Mouse (Mus musculus) right cerebral cortex, postnatal 14 days (tissue): ENCODE results near the gene Cyfip1.
"Not testable (repeated sequence)": the region's sequence is repeated elsewhere in the genome, so short reads cannot be mapped to it uniquely, and the experiment has no call there.

Experiments
- DNase-seq: peaks from one replicate; pipeline ENCODE4 v3.0.0; 2022

Cyfip1 gene

GRCm38 (mm10) chr7:55865750-55866416 lies 24.3 kb downstream of the Cyfip1 start:
- DNase-seq, result no peak

GRCm38 (mm10) chr7:55868247-55868646 lies 26.7 kb downstream of the Cyfip1 start:
- no peak for DNase-seq

GRCm38 (mm10) chr7:55869220-55869619 lies 27.7 kb downstream of the Cyfip1 start:
- no peak for DNase-seq

- no peak for DNase-seq
Observed at GRCm38 (mm10) chr7:55870340-55871020, 28.9 kb downstream of the Cyfip1 start.

GRCm38 (mm10) chr7:55871476-55871875 lies 29.9 kb downstream of the Cyfip1 start:
- no peak for DNase-seq

- DNase-seq, result no peak
Observed at GRCm38 (mm10) chr7:55874703-55875102, 33.2 kb downstream of the Cyfip1 start.

- no peak for DNase-seq
Observed at GRCm38 (mm10) chr7:55877721-55878120, 36.2 kb downstream of the Cyfip1 start.

GRCm38 (mm10) chr7:55880882-55881281 lies 39.3 kb downstream of the Cyfip1 start:
- DNase-seq, result no peak

GRCm38 (mm10) chr7:55888603-55889002 lies 47.1 kb downstream of the Cyfip1 start:
- no peak for DNase-seq

- no peak for DNase-seq
Observed at GRCm38 (mm10) chr7:55889996-55890395, 48.5 kb downstream of the Cyfip1 start.

- DNase-seq, result no peak
Observed at GRCm38 (mm10) chr7:55890731-55891130, 49.2 kb downstream of the Cyfip1 start.

GRCm38 (mm10) chr7:55891797-55892196 lies 50.3 kb downstream of the Cyfip1 start:
- DNase-seq, result no peak

GRCm38 (mm10) chr7:55903766-55904165 lies 62.2 kb downstream of the Cyfip1 start:
- DNase-seq, result no peak

- DNase-seq, result no peak
Observed at GRCm38 (mm10) chr7:55905449-55905848, 63.9 kb downstream of the Cyfip1 start.

- DNase-seq, result no peak
Observed at GRCm38 (mm10) chr7:55909519-55909918, 68.0 kb downstream of the Cyfip1 start.

- no peak for DNase-seq
Observed at GRCm38 (mm10) chr7:55910356-55910755, 68.8 kb downstream of the Cyfip1 start.

GRCm38 (mm10) chr7:55911371-55911770 lies 69.8 kb downstream of the Cyfip1 start:
- no peak for DNase-seq

GRCm38 (mm10) chr7:55912118-55912517 lies 70.6 kb downstream of the Cyfip1 start:
- DNase-seq, result no peak

GRCm38 (mm10) chr7:55918365-55918764 lies 76.8 kb downstream of the Cyfip1 start:
- DNase-seq, result not testable (repeated sequence)

- DNase-seq, result no peak
Observed at GRCm38 (mm10) chr7:55927262-55927661, 85.7 kb downstream of the Cyfip1 start.

- DNase-seq, result no peak
Observed at GRCm38 (mm10) chr7:55928649-55929048, 87.1 kb downstream of the Cyfip1 start.

- no peak for DNase-seq
Observed at GRCm38 (mm10) chr7:55935025-55935424, 93.5 kb downstream of the Cyfip1 start.

GRCm38 (mm10) chr7:55938341-55938740 lies 96.8 kb downstream of the Cyfip1 start:
- DNase-seq, result no peak

GRCm38 (mm10) chr7:55956054-55956453 lies 114.5 kb downstream of the Cyfip1 start:
- DNase-seq, result no peak

- no peak for DNase-seq
Observed at GRCm38 (mm10) chr7:55957178-55957577, 115.6 kb downstream of the Cyfip1 start.
